Mouse (Mus musculus) monocyte, adult 2 months (primary cell): ENCODE data around the gene Ankdd1a.
A peak's percentile ranks its signal among the peaks of the same experiment; 100 is the strongest.

ENCODE experiments used
- DNase-seq, 2 experiments: peaks; one replicate each; pipeline ENCODE4 v3.0.0; 2022; ENCODE audit warnings: low spot score in 2 of 2, low read depth in 1 of 2

Gene Ankdd1a

DNA sequence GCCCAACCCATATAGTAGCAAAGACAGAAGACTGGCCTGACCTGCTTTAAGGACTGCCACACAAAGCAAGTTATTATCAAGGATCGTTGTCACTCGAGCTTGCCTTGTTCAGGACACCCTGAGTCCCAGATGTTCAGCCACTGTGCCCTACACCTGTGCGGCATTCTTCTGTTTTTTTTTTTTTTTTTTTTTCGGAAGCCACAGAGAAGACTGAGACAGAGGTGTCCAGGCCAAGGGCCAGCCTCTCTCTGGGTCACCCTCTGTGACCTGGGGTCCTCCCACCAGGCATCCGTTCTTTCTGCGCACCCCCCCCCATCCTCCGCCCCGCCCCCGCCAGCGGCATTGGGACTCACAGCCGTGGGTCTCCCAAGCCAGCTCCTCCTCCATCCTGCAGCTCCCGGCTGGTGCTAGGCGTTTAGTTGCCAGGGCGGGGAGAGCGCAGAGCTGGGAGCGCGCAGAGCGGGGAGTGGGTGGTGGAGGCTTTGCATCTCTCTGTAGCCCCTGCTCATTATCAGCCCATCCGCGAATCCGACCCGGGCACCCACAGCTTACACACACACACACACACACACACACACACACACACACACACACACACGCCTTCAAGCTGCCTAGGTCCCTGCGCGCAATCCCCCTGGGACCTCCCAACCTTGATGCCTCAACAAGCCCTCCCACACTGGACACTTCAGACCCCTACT is at the start of gene Ankdd1a:
Ankdd1a (minus strand) TSS at position 387 of the 698 bp plus-strand sequence.
- DNase-seq, result no peak

- peak in 1 of 2 experiments; percentile 72 for DNase-seq
Measured at GRCm38 (mm10) chr9:65569491-65569971, 49.5 kb upstream of the Ankdd1a start.

GRCm38 (mm10) chr9:65568787-65569186 is 48.8 kb upstream of the Ankdd1a start:
- DNase-seq, result no peak

DNA sequence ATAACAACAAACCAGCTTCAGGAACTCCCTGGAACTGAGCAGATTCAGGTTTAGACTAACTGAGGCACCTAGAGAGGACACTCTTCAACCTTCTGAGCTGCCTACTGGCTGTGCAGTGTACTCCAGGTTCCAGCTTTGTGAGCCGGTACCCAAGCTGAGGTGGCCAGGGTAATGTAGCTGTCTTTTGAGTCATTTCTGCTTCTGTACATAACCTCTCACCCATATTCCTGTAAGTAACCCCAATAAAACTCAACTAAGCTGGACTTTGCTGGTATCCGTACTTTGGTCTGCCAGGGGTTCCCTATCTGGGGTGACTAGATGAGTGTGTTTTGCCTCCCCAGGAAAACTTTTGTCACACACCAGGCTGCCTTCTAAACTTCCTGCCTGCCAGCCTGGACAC is 44.7 kb upstream of the Ankdd1a start:
- DNase-seq, result no peak

DNA sequence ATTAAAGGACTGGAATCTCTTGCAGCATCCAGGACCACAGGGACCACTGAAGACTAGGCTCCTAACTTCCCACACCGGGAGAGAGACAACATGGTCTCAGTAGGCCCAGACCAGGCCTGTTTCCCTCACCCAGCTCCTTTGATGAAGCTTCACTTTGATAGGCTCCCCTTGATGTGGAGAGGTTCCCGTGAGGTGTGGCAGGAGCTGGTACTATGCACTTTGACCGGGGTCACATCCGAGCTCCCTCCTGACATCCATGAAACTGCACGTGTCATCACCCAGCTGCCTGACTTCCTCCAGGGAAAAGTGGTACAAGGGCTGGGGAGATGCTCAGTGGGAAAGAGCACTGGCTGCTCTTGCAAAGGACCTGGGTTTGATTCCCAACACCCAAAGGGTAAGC is 43.1 kb upstream of the Ankdd1a start:
- no peak for DNase-seq

DNA sequence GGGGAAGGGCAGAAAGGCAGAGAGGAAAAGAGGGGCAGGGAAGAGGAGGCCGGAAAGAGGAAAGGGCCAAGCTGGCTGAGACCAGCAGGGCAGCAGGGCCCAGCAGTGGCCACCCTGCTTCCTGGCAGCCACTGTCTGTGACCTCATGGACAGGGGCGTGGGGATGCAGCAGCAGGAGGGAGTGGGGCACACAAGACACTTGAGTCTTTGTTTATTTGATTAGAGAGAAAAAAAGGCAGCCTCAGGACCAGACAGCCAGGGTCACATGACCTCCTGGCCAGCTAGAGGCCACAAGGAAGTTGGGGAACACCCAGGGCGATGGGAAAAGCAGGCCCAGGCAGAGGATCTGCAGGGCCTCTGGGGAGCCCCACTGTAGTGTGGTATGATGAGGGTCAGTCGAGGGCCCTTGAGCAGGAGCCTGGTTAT is 42.1 kb upstream of the Ankdd1a start:
- DNase-seq, result no peak

DNA sequence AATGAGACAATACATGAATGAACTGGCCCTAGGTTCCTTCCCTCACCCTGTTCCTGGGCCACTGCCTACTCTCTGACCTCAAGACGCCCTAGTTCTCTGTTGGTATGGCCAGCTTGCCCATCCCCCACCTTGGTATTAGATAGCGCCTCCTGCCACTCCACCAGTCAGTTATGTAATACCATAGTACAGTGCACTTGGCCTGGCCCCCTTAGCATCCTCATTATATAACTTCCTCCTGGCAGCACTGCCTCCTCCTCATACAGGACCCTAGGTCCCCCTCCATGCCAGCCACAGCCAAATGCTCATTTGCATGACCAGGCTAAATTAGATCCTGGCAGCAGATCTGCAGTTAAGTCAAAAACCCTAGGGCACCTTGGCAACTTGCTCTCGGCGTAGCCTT is 41.0 kb upstream of the Ankdd1a start:
- DNase-seq, result peak in 1 of 2 experiments; percentile 62

DNA sequence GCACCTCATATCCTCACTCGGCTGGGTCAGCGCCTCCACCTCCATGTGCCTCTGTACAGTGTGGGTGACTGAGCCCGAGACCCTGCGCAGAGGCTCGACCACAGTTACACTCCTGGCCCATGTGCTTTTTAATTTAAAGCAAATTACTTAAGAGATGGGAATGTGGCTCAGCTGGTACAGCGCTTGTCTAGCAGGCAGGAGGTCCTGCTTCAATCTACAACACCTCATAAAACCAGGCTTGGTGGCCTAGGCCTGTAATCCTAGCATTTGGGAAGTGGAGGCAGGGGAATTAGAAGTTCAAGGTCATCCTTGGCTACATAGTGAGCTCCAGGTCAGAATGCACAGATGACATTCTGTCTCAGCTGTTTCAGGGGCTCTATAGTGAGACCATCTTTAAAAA is 38.8 kb upstream of the Ankdd1a start:
- DNase-seq, result no peak

- DNase-seq, result no peak
Measured at GRCm38 (mm10) chr9:65556979-65557378, 37.0 kb upstream of the Ankdd1a start.

GRCm38 (mm10) chr9:65556349-65556748 is 36.4 kb upstream of the Ankdd1a start:
- DNase-seq, result no peak

- no peak for DNase-seq
Measured at GRCm38 (mm10) chr9:65555621-65556020, 35.6 kb upstream of the Ankdd1a start.

- DNase-seq, result no peak
Measured at GRCm38 (mm10) chr9:65555001-65555405, 35.0 kb upstream of the Ankdd1a start.

- DNase-seq, result no peak
Measured at GRCm38 (mm10) chr9:65552711-65553110, 32.7 kb upstream of the Ankdd1a start.

- DNase-seq, result no peak
Measured at GRCm38 (mm10) chr9:65552141-65552540, 32.1 kb upstream of the Ankdd1a start.

- DNase-seq, result peak in 1 of 2 experiments; percentile 67
Measured at GRCm38 (mm10) chr9:65551035-65551434, 31.0 kb upstream of the Ankdd1a start.

GRCm38 (mm10) chr9:65550079-65550831 is 30.3 kb upstream of the Ankdd1a start:
- no peak for DNase-seq

DNA sequence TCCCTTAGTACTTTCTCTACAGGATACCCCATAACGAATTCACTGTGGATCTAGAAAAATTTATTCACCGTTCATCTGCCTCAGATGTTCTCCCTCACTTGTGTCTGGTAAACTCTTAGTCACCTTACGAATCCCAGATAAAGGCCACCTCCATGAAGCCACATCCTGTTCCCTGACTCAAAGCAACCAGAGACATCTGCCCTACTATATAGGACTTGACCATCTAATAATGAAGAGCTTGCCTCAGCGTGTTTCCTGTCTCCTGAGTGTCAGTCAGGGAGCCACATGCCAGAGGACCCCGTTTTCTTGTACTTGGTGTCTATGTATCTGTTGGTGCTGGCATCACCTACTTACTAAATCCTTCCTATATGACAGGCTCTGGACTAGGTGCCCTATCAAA is 29.6 kb upstream of the Ankdd1a start:
- DNase-seq, result no peak

GRCm38 (mm10) chr9:65549139-65549538 is 29.1 kb upstream of the Ankdd1a start:
- no peak for DNase-seq

GRCm38 (mm10) chr9:65548311-65548710 is 28.3 kb upstream of the Ankdd1a start:
- no peak for DNase-seq

GRCm38 (mm10) chr9:65547844-65548243 is 27.9 kb upstream of the Ankdd1a start:
- no peak for DNase-seq

GRCm38 (mm10) chr9:65547111-65547510 is 27.1 kb upstream of the Ankdd1a start:
- DNase-seq, result no peak

- no peak for DNase-seq
Measured at GRCm38 (mm10) chr9:65546413-65546695, 26.4 kb upstream of the Ankdd1a start.
